Mouse (Mus musculus) G1E-ER4 (cell line): ENCODE measurements around the gene Phactr1. TPM values are rescaled to one million over a fixed set of nuclear protein-coding genes. Genes with fewer than 3 reads are reported as not detected.

ENCODE experiments used
- GATA1 ChIP-seq: IDR thresholded peaks from one replicate; pipeline ENCODE4 v1.8.0; 2012; ENCODE audit warnings: low read length, inconsistent platforms
- polyA plus RNA-seq: library from polyadenylated mRNA; stranded (reverse); fragments of >175 nt; gene quantifications from 2 replicates; pipeline ENCODE4 v1.2.3, GENCODE M21; 2012

Phactr1 gene
- not detected in 2 replicates for polyA plus RNA-seq

DNA sequence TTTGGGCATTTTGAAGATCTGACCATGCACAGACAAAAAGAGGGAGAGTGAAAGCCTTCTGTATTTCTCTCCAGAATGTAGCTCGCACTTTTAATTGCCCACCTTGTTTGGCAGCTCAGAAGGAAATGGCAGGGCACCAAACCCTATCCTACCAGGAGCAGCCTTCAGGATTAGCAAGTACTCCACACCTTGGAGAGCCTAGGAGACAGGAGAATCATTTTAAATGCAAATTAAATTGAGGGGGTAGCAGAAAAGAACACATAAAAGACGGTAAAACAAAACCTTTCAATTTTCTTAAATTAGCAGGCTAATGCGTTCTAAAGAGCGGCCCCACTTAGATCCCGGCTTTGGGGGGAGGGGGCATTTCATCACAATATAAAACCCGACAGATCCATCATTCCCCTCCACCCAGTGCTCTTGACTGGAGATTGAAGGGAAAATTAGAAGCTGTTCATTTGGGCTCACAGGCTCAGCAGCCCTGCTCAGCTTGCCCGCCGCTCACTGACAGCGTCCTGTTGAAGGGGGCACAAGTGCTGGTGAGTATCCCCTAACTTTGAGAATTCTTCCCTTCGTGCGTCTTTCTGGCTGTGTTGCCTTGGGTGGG, at the start of gene Phactr1:
TSS of gene Phactr1 (plus strand) at position 233 of the 604 bp plus-strand sequence.
- TF ChIP-seq GATA1 = no peak

DNA sequence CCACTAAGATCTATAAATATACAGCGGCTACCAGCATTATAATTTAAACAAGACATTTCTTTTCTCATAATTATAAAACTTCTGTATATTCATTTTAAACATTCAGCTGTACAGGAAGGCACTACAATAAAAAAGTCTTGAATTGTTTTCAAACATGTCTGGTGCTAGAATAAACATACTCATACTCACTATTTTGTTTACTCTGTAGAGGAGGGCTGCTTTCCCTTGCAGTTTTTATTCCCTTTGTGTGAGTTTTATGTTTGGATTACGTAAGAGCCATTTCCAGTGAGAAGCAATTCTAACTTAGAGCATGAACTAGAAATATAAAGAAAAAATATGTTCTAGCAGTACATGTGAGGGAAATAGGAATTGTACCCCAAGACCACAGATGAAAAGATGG, 45.5 kb upstream of the Phactr1 start:
- no peak for TF ChIP-seq GATA1

DNA sequence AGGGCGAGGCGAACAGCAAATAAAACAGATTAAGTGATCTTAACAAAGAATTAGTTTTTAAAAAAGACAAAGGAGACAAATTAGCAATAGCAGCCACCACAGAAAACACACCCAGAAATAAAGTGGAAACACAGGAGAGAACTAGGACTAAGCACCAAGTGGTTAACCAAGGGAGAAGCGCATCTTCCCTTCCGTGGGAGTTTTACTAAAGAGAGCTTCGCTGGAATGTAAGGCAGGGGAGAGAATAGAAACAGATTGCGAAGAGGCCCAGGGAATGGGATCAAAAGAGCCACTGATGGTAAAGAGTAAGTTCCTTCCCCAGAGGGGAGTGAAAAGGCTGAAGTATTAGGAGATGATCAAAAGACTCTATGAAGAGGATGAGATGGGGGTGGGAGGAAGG, 30.2 kb upstream of the Phactr1 start:
- TF ChIP-seq GATA1 = no peak

DNA sequence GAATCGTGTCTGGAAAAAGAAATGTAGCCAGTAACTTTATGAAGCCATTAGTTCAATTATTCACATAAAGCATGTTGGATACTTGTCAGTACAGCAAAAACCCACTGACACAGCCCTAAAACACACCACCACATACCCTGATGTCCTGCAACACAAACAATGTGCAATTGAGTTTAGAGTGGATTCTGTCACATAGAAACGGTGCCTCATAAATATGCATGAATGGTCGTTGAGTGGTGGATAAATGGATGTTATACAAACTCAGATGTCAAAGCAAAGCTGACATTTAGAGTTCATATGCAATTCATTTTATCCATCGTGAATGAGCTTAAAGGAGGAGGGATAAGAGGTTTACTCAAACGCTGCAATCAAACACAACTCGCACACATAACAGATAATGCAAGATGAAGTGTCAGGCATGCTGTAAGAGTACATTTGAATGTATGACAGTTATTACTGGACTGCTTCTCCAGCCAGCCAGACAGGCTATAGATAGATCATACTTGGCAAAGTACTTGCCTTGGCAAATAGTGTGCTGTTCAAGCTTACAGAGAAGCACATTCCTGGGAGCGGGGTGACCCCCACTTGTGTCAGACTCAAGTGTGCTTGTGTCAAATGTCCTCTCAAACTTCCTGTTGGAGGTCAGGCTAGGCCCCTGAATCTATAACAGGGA, 23.6 kb upstream of the Phactr1 start:
- no peak for TF ChIP-seq GATA1

DNA sequence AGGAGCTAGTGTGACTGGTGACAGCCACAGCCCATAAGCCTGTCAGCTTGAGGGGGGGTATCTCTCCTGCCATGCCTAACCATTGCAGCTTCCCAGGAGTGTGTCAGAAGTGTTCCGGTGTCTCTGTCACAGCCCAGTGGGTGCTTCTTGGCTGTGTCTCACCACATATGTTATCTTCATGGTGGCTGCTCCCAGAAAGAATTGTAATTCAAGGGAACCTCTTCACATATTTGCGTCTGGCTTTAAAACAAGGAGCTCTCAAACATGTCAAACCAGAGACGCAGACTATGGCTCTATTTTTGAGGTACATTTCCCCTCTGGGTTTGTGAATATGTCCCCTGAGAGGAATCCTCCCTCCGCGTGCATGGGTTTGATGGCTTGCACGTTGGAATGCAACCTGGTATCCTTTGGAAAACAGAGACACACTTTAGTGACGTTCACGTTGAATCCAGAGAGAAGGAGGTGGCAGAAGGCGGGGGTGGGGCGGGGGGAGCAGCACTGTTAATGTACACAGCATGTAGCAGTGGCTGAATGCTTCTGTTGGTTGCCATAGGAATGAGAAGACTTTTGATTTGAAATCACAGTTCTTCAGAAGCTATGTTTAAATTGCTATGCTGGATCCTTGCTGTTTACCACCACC, 8.7 kb upstream of the Phactr1 start:
- TF ChIP-seq GATA1 = no peak

DNA sequence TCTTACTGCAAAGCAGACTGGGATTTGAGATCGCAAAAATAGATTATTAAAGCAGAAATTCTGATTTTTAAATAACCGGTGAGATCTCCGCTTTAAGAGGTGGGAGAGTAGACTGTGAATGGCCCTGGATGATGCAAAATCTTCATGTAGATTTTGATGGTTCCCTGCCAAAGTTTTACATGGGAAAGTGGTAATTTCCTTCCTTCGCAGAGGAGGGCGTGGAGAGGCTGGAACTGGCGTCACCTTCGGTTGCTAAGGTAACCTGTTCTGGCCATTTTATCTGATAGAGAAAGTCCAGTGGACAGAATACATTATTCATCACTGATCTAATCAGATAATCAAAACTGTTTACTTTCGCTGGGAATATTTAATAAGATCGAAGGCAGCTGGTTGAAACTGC, 876 bp downstream of the Phactr1 start:
- TF ChIP-seq GATA1 = no peak

DNA sequence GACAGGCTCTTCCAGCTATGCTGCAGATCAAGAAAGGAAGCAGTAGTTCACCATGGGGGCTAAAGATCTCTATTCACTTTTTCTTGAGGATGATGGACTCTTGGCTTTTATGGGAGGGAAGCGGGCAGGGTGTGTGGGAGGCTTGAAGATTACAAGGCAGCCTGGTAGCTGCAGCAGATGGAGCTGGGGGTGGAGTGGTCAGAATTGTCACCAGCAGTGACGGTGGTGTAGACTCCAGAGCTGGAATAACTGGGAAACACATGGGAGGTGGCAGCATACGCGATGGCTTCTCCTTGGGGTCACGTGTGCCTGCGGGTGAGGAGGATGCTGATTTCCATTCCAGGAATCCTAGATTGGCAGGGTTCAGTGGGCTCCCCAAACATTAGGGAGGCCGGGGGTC, 3.8 kb downstream of the Phactr1 start:
- no peak for TF ChIP-seq GATA1

DNA sequence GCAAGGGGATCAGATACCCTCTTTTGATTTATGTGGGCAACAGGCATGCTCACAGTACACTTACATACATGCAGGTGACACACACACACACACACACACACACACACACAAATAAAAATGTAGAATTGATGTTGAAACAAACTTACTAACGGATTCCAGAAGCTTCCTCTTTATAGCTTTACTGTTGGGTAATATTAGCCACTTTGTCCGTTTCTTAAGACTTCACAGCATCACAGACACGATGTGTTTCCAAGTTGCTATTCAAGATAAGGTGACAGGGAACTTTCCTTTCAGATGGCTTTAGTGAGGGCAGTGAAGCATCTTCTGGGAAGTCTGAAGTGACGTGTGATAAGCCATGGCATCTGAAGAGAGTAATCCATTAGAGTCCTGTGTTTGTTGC, 11.8 kb downstream of the Phactr1 start:
- TF ChIP-seq GATA1 = no peak

DNA sequence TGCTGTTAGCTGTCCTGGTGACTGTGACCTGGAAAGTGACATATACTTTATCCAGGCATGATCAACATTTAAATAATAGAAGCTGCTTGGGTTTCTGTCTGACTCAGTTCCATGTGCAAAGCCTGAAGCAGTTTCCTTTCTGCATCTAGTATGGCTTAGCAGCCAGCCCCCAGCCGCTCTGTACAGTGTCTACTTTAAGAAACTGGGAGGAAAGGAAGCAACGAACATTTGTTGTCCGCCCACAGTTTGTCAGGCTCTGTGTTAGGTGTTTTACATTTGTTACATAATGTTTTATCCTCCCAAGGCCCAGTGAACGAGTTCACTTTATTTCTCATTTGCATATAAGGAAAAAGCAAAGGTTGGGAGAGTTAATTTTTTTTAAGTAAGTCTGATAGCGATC, 16.2 kb downstream of the Phactr1 start:
- no peak for TF ChIP-seq GATA1

DNA sequence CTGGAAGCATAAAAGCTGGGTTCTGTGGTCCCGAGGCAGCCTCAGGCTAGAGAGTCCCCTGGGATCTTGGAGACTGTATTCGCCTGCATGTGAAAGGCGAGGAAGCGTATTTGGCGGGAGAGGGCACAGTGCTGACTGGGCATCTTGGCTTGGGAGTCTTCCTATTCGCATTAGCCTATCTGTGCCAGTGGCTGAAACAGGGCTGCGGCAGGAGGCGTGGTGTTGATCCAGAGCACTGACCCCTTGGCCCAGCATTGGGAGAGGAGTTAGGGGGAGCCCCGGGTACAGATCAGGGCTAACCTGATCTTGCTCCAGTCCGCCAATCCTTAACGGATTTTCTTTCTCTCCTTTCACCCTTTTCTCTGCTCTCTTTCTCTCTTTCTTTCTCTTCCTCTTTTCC, 28.7 kb downstream of the Phactr1 start:
- no peak for TF ChIP-seq GATA1

DNA sequence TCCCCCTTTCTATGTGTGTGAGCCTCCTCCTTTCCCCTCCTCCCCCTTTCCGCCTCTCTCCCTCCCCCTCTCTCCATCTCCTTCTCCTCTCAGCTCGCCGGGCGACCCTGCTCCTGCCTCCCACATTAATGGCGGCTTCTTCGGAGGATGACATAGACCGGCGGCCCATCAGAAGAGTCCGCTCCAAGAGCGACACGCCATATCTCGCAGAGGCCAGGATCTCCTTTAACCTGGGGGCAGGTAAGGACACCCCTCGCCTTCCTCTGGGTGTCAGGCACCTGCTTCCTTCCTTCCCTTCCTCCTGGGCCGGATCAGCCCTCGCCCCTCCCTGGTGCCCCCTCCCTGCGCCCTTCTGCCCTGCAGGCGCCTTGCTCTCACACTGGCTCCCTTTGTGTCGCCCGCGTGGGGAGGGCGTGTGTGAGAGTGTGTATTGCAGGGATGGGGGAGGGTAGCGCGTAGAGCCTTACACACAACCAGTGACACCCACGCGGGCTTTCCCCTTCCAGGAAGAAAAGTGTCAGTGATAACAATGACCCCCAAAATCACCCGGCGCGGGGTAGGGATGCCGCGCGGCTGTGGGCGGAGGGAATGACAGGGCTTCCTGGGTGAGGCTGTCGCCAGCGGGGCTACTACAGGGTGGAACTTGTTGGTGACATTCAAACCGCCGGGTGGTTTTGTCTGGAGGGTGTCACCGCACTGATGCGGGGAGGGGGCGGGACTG, 29.3 kb downstream of the Phactr1 start:
- no peak for TF ChIP-seq GATA1

DNA sequence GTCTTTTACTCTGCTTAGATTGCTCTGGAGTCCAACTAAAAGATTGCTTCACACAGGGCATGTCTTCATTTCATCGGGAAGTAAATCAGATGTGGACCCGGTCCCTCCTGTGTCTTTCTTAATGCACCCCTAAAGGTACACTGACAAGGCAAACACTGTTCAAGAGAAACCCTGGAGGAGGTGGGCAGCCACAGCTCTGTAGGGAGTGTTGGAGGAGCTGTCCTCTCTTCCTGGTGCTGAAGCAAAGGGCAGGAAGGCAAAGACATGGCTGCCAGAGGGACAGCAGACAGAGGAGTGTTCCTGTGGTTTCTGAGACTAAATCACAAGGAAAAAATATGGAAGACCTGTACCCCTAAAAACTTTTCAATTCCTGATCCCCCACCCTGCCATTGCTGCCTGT, 31.1 kb downstream of the Phactr1 start:
- no peak for TF ChIP-seq GATA1

DNA sequence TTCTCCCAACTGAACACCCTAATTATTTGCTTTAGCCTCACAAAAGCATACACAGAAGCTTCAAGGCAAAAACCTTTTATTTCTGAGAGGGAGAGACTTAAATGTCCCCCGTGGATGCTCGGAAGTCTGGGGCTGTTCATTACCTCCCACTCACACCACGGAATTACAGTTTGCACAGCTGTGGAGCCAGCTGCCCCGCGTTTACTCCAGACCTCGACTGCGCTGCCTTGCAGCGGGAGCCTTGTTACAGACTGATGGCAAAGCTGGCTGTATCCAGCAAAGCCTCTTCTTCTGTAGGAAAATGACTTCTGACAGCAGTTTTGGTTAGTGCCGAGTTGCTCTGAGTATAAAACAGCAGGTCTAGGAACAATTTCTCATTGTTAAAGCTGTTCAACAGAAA, 39.0 kb downstream of the Phactr1 start:
- TF ChIP-seq GATA1 = no peak

DNA sequence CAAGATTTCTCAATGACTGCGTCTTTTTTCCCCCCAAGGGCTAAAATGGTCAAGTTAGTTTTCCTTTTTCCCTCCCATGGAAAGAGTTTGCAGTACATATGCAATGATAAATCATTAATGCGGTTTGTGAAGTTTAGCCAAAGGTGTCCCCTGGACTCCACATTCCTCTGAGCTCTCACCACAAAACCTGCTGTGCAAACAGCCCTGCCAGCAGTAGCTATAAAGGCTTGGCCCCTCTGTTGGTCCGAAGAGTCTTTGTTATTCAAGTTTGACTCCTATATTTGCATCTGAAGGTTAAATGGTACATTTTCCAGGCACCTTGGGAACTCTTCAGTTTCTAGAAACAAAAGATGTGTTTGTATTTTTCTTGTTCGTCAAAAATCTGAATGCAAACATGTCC, 39.7 kb downstream of the Phactr1 start:
- no peak for TF ChIP-seq GATA1

DNA sequence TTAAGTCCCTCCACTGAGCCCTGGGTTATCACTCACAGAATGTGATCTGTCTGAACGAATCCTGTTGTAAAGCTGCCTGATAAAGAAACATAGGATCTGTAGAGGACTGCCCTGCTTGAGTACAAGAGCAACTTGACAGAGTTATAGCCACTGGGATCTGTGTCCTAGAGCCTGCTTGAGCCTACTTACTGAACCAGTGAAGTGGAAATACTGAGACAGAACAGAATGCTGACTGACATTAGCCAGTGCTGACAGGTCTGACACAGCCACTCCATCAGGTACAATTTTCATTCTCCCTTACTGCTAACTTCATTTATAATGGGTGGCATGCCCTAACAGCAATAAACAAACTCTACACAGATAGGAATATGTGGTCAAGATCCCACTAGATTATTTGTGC, 40.2 kb downstream of the Phactr1 start:
- no peak for TF ChIP-seq GATA1

DNA sequence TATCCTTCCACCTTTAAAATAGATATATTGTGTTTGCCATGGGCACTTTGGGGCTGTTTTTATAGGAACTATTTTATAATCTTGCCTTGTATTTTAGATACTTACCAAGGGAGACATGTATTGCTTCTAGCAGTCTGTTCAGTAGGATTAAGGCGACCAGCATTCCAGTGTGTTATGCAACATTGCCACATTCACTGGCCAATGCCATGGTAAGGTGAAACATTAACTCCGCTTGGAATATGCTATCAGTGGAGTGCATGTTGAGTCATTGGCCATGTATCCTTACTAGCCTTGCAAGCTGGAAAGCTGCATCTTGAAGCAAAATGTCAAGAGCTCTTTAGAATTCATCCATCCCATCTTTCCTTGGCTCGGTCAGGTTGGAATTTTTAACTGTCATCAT, 43.6 kb downstream of the Phactr1 start:
- no peak for TF ChIP-seq GATA1
